Mouse (Mus musculus): Measurements from ENCODE around the gene Dedd. TPM values are rescaled to one million over a fixed set of nuclear protein-coding genes. Genes with fewer than 3 reads are reported as not detected.
A peak's percentile ranks its signal among the peaks of the same experiment; 100 is the strongest.
"Not testable (repeated sequence)": the region's sequence is repeated elsewhere in the genome, so short reads cannot be mapped to it uniquely, and the experiment has no call there.

Dedd gene
- total RNA-seq, 2 experiments from 2014 or later, result 32.4 to 35.5 TPM

GRCm38 (mm10) chr1:171286517-171286916 is 42.4 kb upstream of the Dedd start:
- intact Hi-C loops (cut with DNase I), result loop anchor here (2.0 to 10.0 kb wide), 2 partner anchors 16 to 172 kb away; partner anchors contain the start of genes B4galt3 and Cfap126
- Histone ChIP-seq H3K27ac (no peak overlapping the region), H3K4me3 (peak overlapping the region; percentile 92)
- no peak for TF ChIP-seq CTCF (IDR thresholded peaks at IDR 0.05)
- DNase-seq, result no peak

GRCm38 (mm10) chr1:171287136-171288081 is 41.5 kb upstream of the Dedd start, which contains the start of gene Usp21:
Usp21 (minus strand) TSS chr1:171287991.
- TF ChIP-seq CTCF (IDR thresholded peaks at IDR 0.05), result no peak
- intact Hi-C loops (cut with DNase I), result loop anchor here (2.0 to 10.0 kb wide), 2 partner anchors 17 to 173 kb away; partner anchors contain the start of genes B4galt3 and Cfap126
- peak within 1 kb of the TSS; percentile 92 for H3K27ac ChIP-seq
- H3K4me3 ChIP-seq, result peak within 1 kb of the TSS; percentile 92
- peak; percentile 97 for DNase-seq

- DNase-seq, result no peak
- intact Hi-C loops (cut with DNase I), result loop anchor here (10.0 kb wide), 1 partner anchor 174 kb away; the partner anchor contains the start of gene Cfap126
- peak overlapping the region; percentile 92 for H3K4me3 ChIP-seq
- H3K27ac ChIP-seq, result peak overlapping the region; percentile 92
- TF ChIP-seq CTCF (IDR thresholded peaks at IDR 0.05), result no peak
These were observed 40.6 kb upstream of the Dedd start for GRCm38 (mm10) chr1:171288328-171288727.

GRCm38 (mm10) chr1:171293351-171293750 is 35.6 kb upstream of the Dedd start:
- no peak for DNase-seq
- Histone ChIP-seq H3K27ac (peak overlapping the region; percentile 100), H3K4me3 (peak overlapping the region; percentile 94)
- intact Hi-C loops (cut with DNase I), result no loop called here
- no peak for TF ChIP-seq CTCF (IDR thresholded peaks at IDR 0.05)

GRCm38 (mm10) chr1:171293906-171294297 is 35.0 kb upstream of the Dedd start:
- Histone ChIP-seq H3K27ac (peak overlapping the region; percentile 100), H3K4me3 (peak overlapping the region; percentile 94)
- no peak for TF ChIP-seq CTCF (IDR thresholded peaks at IDR 0.05)
- no peak for DNase-seq
- intact Hi-C loops (cut with DNase I), result loop anchor here (2.0 kb wide), 1 partner anchor 35 kb away; the partner anchor contains the start of gene Dedd

- intact Hi-C loops (cut with DNase I), result loop anchor here (2.0 kb wide), 1 partner anchor 34 kb away; the partner anchor contains the start of gene Dedd
- H3K4me3 ChIP-seq, result peak within 1 kb of the TSS; percentile 94
- peak within 1 kb of the TSS; percentile 100 for H3K27ac ChIP-seq
- peak; percentile 87 for DNase-seq
- TF ChIP-seq CTCF (IDR thresholded peaks at IDR 0.05), result peak; percentile 40; the same call in 1 of the 2 replicates
These were observed 34.5 kb upstream of the Dedd start, which contains the start of gene Ufc1 for GRCm38 (mm10) chr1:171294298-171295062. Ufc1 (minus strand) TSS chr1:171295024.

GRCm38 (mm10) chr1:171295063-171295402 is 33.9 kb upstream of the Dedd start:
- peak overlapping the region; percentile 100 for H3K27ac ChIP-seq
- intact Hi-C loops (cut with DNase I), result loop anchor here (2.0 kb wide), 1 partner anchor 34 kb away; the partner anchor contains the start of gene Dedd
- DNase-seq, result no peak
- no peak for TF ChIP-seq CTCF (IDR thresholded peaks at IDR 0.05)
- H3K4me3 ChIP-seq, result peak overlapping the region; percentile 94

GRCm38 (mm10) chr1:171298226-171298625 is 30.7 kb upstream of the Dedd start:
- no peak for DNase-seq
- Histone ChIP-seq H3K4me3 (no peak overlapping the region), H3K27ac (no peak overlapping the region)
- no peak for TF ChIP-seq CTCF (IDR thresholded peaks at IDR 0.05)
- intact Hi-C loops (cut with DNase I), result no loop called here

GRCm38 (mm10) chr1:171306157-171306556 is 22.8 kb upstream of the Dedd start:
- DNase-seq; H3K4me3 ChIP-seq; intact Hi-C loops (cut with DNase I): not testable (repeated sequence)
- peak overlapping the region; percentile 65 for H3K27ac ChIP-seq

GRCm38 (mm10) chr1:171309321-171309720 is 19.6 kb upstream of the Dedd start:
- Histone ChIP-seq H3K27ac (no peak overlapping the region), H3K4me3 (no peak overlapping the region)
- DNase-seq, result no peak
- TF ChIP-seq CTCF (IDR thresholded peaks at IDR 0.05), result no peak
- intact Hi-C loops (cut with DNase I), result no loop called here

GRCm38 (mm10) chr1:171319748-171320147 is 9.2 kb upstream of the Dedd start:
- intact Hi-C loops (cut with DNase I), result no loop called here
- no peak for TF ChIP-seq CTCF (IDR thresholded peaks at IDR 0.05)
- DNase-seq, result no peak

GRCm38 (mm10) chr1:171320151-171320550 is 8.8 kb upstream of the Dedd start:
- Histone ChIP-seq H3K27ac (peak overlapping the region; percentile 43), H3K4me3 (peak overlapping the region; percentile 9)
- intact Hi-C loops (cut with DNase I), result no loop called here
- TF ChIP-seq CTCF (IDR thresholded peaks at IDR 0.05), result no peak
- peak; percentile 48 for DNase-seq

More at GRCm38 (mm10) chr1:171319748-171320147, 9.2 kb upstream of the Dedd start:
- H3K4me3 ChIP-seq, result peak overlapping the region; percentile 9
- peak overlapping the region; percentile 43; the same call in 1 of the 2 replicates for H3K27ac ChIP-seq

All from gastrocnemius, adult 2 months (tissue).